Mouse (Mus musculus): Measurements from ENCODE around the gene Qsox2. TPM values are rescaled to one million over a fixed set of nuclear protein-coding genes. Genes with fewer than 3 reads are reported as not detected.

Qsox2 gene
- 15.6 and 15.9 TPM in 2 replicates for polyA plus RNA-seq (2016; fragmentation: Nextera tagmentation; extraction: Ambion mirVana)

DNA sequence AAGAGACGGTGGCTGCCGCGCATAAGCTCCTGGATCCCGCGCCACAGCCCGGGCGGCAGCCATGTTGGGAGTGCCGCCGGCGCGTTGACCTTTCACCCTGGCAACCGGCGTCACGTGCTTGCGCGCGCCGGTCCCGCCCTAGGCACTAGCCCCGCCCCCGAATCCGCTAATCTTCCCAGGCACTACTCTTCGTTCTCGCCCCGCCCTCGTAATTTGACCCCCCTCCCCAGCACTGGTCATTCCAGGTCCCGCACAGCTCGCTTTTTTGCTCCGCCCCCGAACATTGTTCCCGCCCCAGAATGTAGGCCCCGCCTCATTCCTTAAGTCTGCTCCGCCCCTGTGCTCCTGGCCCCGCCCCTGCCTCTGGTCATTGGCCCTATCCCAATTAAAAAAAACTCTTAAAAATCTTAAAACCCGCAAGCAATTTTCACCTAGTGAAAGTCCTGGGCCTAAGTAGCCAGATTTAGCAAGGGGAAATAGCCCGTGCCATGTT, at the start of gene Qsox2:
Gene Qsox2, minus strand, starts transcription at position 236 of the 493 bp plus-strand sequence.
- Histone ChIP-seq H3K4me1 (replicated peaks) (peaks cover 31% of the 10 kb centered on the region), H3K9ac (peak within 1 kb of the TSS; percentile 71), H3K27ac (ENCODE audit: poor library complexity, severe bottlenecking) (peak within 1 kb of the TSS; percentile 20), H3K4me2 (peak within 1 kb of the TSS; percentile 95), H3K27me3 (replicated peaks) (no peaks in the 10 kb centered on the region), H3K4me3 (peak within 1 kb of the TSS; percentile 86), H3K9me3 (replicated peaks) (no peaks in the 10 kb centered on the region), H3K36me3 (no peaks in the 10 kb centered on the region)
- ATAC-seq (ENCODE audit: insufficient number of reproducible peaks, low FRiP score), result peak; percentile 92
- 3% methylated on average over 35 of the region's 36 CpGs for WGBS

DNA sequence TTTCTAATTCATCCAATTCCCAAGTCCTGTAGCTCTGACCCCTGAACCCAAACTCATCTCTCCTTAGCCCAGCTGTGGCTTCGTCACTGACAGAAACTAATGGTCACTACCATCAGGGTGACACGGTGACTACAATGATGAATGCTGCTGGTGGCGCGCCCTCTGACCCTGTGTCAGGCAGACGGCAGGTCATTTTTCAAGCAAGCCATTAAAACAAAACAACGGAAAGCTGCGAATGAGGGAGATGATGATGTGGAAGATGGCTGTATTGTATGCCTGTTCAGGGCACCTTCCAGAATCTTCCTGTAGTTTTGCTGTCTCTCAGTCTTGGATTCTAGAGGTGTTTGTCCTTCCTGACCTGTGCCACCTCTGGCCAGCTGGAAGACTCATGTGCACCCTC, 49.1 kb upstream of the Qsox2 start:
- no peak for ATAC-seq (ENCODE audit: insufficient number of reproducible peaks, low FRiP score)

DNA sequence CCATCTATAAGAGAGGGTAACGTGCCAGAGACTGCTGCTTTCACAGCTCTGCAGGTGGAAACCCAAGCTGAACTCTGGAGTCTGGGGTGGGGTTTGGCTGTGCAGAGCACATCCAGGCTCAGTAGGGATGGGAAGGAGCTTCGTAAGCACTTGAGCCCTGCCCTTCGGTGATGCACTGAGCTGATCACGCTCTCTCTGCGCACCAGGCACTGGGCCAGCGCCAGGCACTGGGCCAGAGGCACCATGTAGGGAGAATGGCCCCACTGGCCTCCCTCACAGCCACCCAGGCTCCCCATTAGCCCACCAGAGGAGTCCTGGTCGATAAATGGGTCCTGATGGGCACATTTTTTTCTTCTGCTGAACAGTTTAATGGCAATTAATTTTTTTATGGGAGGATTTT, 48.5 kb upstream of the Qsox2 start:
- WGBS, result 66% methylated on average over 7 of the region's 7 CpGs
- no peak overlapping the region for H3K9ac ChIP-seq
- peaks cover 17% of the 10 kb centered on the region for H3K4me1 ChIP-seq (replicated peaks)
- H3K4me3 ChIP-seq, result no peak overlapping the region
- no peak overlapping the region for H3K4me2 ChIP-seq
- H3K27me3 ChIP-seq (replicated peaks), result 0 out of 2 replicates have a peak, but pooled peaks cover 4% of the 10 kb centered on the region
- no peaks in the 10 kb centered on the region for H3K36me3 ChIP-seq
- H3K9me3 ChIP-seq (replicated peaks), result no peaks in the 10 kb centered on the region
- ATAC-seq (ENCODE audit: insufficient number of reproducible peaks, low FRiP score), result no peak
- no peak overlapping the region for H3K27ac ChIP-seq (ENCODE audit: poor library complexity, severe bottlenecking)

More for the DNA sequence above, 49.1 kb upstream of the Qsox2 start:
- Histone ChIP-seq H3K4me2 (no peak overlapping the region), H3K9me3 (replicated peaks) (no peaks in the 10 kb centered on the region), H3K27me3 (replicated peaks) (0 out of 2 replicates have a peak, but pooled peaks cover 4% of the 10 kb centered on the region), H3K4me1 (replicated peaks) (peaks cover 17% of the 10 kb centered on the region), H3K9ac (no peak overlapping the region), H3K4me3 (no peak overlapping the region), H3K27ac (ENCODE audit: poor library complexity, severe bottlenecking) (no peak overlapping the region), H3K36me3 (no peaks in the 10 kb centered on the region)
- WGBS, result 76% methylated on average over 7 of the region's 7 CpGs

DNA sequence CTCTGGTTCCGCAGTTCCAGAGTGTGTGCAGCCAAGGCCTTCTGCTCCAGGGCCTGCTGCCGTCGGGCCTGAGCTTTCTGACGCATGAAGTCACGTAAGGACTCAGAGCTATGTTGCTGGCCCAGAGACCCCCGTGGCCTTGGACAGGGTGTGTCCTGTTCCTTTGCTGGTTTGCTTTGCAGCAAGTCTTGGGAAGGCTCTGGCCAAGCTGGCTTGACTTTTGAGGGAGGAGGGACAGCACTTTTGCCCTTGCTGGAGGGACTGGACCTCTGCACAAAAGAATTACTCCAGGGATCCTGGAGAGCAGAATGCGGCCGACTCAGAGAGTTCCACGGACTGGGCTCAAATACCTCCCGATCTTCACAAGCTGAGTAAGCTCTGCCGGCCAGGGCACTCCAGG, 43.3 kb upstream of the Qsox2 start:
- ATAC-seq (ENCODE audit: insufficient number of reproducible peaks, low FRiP score), result no peak
- WGBS, result 82% methylated on average over 11 of the region's 11 CpGs
- no peak overlapping the region for H3K4me3 ChIP-seq
- H3K4me2 ChIP-seq, result no peak overlapping the region
- no peak overlapping the region for H3K9ac ChIP-seq
- H3K36me3 ChIP-seq, result no peaks in the 10 kb centered on the region
- peaks cover 5% of the 10 kb centered on the region; the same call in 1 of the 2 replicates for H3K27me3 ChIP-seq (replicated peaks)
- H3K9me3 ChIP-seq (replicated peaks), result no peaks in the 10 kb centered on the region
- no peak overlapping the region for H3K27ac ChIP-seq (ENCODE audit: poor library complexity, severe bottlenecking)
- no peaks in the 10 kb centered on the region for H3K4me1 ChIP-seq (replicated peaks)

DNA sequence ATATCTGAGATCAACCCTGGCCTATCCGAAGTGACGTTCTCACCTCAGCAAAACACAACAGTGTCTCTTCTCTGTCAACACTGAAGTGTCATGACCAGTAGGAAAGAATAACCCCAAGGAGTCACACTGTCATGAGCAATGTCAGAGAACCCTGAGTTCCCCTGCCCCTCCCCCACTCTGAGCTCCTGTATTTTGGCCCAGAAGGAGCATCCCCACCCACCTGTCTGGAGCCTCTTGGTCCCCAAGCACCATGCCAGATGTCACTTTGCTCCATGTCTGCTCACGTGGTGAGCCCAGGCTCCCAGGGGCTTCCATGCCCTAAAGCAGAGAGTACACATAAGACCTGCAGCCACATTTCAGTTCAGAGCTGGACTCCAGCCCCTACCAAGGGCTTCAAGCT, 42.4 kb upstream of the Qsox2 start:
- Histone ChIP-seq H3K4me2 (no peak overlapping the region), H3K27me3 (replicated peaks) (peaks cover 5% of the 10 kb centered on the region; the same call in 1 of the 2 replicates), H3K4me1 (replicated peaks) (no peaks in the 10 kb centered on the region), H3K4me3 (no peak overlapping the region), H3K9me3 (replicated peaks) (no peaks in the 10 kb centered on the region), H3K27ac (ENCODE audit: poor library complexity, severe bottlenecking) (no peak overlapping the region), H3K9ac (no peak overlapping the region), H3K36me3 (no peaks in the 10 kb centered on the region)
- no peak for ATAC-seq (ENCODE audit: insufficient number of reproducible peaks, low FRiP score)
- WGBS, result 78% methylated on average over 3 of the region's 3 CpGs

DNA sequence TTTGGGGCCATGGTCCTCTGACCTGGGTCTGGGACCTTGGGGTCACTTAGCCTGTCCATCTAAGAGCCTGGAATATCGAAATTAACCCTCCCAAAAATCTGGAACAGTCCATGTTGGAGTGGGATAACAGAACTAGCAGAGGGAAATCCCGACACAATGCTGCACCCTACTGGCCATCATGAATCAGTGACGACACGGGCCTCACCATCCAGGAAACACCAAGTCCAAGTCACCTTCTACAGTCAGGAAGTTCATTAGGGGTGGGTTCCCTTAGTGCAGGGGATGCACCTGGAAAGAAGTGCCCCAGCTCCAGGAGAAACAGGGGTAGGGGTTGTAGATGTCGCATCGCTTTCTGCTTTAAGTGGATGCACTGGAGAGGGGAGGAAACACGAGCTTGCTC, 36.3 kb upstream of the Qsox2 start:
- no peaks in the 10 kb centered on the region for H3K27me3 ChIP-seq (replicated peaks)
- H3K4me2 ChIP-seq, result no peak overlapping the region
- no peaks in the 10 kb centered on the region for H3K36me3 ChIP-seq
- H3K9me3 ChIP-seq (replicated peaks), result no peaks in the 10 kb centered on the region
- ATAC-seq (ENCODE audit: insufficient number of reproducible peaks, low FRiP score), result peak; percentile 44; the same call in 1 of the 2 replicates
- WGBS, result 17% methylated on average over 7 of the region's 7 CpGs
- H3K4me1 ChIP-seq (replicated peaks), result no peaks in the 10 kb centered on the region
- H3K4me3 ChIP-seq, result no peak overlapping the region
- H3K9ac ChIP-seq, result no peak overlapping the region
- H3K27ac ChIP-seq (ENCODE audit: poor library complexity, severe bottlenecking), result no peak overlapping the region

DNA sequence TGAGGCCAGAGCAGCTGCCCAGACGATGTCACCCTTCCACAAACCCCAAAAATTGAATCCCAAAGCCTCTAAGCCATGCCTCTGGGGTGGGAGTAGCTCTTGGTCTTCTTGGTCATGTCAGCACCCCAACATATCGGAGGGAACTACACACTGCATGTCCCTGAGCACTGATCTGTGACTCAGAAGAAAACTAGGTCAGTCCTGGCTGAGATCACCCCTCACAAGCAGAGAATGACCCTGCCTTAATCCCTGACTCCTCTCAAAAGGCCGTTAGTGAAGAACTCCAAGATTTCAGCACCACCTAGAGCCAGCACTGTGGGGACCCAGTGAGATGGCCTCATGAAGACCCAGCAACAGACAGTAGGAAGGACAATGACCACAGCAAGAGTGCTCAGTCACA, 30.9 kb upstream of the Qsox2 start:
- Histone ChIP-seq H3K27me3 (replicated peaks) (peaks cover 14% of the 10 kb centered on the region; the same call in 1 of the 2 replicates), H3K36me3 (no peaks in the 10 kb centered on the region), H3K4me3 (no peak overlapping the region), H3K27ac (ENCODE audit: poor library complexity, severe bottlenecking) (no peak overlapping the region), H3K4me1 (replicated peaks) (no peaks in the 10 kb centered on the region), H3K9me3 (replicated peaks) (no peaks in the 10 kb centered on the region), H3K4me2 (no peak overlapping the region), H3K9ac (no peak overlapping the region)
- 68% methylated on average over 3 of the region's 3 CpGs for WGBS
- ATAC-seq (ENCODE audit: insufficient number of reproducible peaks, low FRiP score), result no peak

DNA sequence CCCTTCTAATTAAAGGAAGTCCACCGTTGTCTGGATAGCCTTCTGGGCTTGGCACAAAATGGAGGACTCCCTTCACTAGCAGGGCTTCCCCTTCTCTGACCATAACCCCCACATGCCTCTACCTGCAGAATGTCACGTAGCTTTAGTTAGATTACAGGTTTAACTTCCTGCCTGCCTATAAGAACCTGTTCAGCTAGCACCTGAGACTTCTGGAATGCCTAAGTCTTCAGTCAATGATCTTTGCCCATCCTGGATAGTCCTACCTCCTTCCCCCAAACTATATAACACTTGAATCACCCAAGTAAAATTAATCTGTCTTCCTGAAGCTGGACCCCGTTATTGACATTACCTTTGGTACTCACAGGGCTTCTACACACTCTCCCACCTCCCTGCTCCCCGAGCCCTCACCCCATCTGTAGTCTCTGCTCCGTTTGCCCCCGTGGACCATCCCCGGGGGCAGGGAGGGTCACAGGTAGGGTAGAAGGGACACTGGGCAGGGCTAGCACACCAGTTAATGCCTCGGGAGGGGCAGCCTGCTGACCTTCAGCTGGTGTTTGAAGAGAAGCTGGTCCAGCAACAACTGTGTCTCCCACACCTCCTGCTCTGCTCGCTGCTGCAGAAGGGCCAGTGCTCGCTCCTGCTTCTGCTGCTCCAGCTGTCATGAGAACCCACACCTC, 28.9 kb upstream of the Qsox2 start:
- Histone ChIP-seq H3K27me3 (replicated peaks) (peaks cover 14% of the 10 kb centered on the region; the same call in 1 of the 2 replicates), H3K4me2 (no peak overlapping the region), H3K4me3 (no peak overlapping the region), H3K27ac (ENCODE audit: poor library complexity, severe bottlenecking) (no peak overlapping the region), H3K36me3 (no peaks in the 10 kb centered on the region), H3K9ac (no peak overlapping the region), H3K9me3 (replicated peaks) (no peaks in the 10 kb centered on the region), H3K4me1 (replicated peaks) (no peaks in the 10 kb centered on the region)
- ATAC-seq (ENCODE audit: insufficient number of reproducible peaks, low FRiP score), result no peak
- 70% methylated on average over 10 of the region's 10 CpGs for WGBS

DNA sequence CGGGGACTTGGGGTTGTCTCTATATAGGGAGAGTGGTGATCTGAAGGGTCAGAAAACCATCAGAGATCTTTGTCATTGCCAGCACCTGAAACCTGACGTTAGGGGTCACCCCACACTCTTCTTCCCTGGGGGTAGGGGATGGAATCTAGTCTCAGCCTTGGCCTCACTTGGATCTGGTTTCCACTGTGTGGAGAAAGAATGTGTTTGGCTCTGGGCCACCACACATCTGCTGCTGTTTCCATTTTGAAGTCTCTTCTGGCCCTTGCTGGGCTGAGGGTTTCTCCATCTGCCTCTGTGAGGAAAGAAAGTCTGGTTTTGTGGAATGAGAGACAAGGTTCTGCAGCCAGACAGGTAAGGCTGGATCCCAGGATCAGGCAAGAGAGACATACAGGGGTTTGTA, 27.8 kb upstream of the Qsox2 start:
- no peak overlapping the region for H3K27ac ChIP-seq (ENCODE audit: poor library complexity, severe bottlenecking)
- no peak overlapping the region for H3K9ac ChIP-seq
- no peak for ATAC-seq (ENCODE audit: insufficient number of reproducible peaks, low FRiP score)

DNA sequence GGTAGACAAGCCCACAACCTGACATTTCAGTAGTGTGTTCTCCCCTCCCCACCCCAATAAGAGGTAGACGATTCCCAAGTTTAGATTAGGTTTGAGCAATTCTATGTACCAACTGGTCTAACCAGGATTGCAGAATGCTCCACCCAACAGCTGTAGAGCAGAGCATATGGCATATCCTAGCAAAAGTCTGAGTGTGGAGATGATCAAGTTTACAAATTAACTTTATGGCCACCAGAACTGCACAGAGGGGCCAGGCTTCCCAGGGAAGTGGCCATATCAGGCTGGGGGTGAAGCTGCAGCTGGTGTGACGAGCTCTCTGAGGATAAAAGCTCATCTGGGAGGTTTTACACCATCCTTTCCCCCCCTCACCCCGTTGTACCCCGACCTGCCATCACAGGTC, 27.3 kb upstream of the Qsox2 start:
- Histone ChIP-seq H3K27me3 (replicated peaks) (peaks cover 14% of the 10 kb centered on the region; the same call in 1 of the 2 replicates), H3K9me3 (replicated peaks) (no peaks in the 10 kb centered on the region), H3K4me2 (no peak overlapping the region), H3K4me3 (no peak overlapping the region), H3K36me3 (no peaks in the 10 kb centered on the region), H3K4me1 (replicated peaks) (no peaks in the 10 kb centered on the region), H3K9ac (no peak overlapping the region), H3K27ac (ENCODE audit: poor library complexity, severe bottlenecking) (no peak overlapping the region)
- ATAC-seq (ENCODE audit: insufficient number of reproducible peaks, low FRiP score), result no peak
- WGBS, result 68% methylated on average over 4 of the region's 4 CpGs

More for the DNA sequence above, 27.8 kb upstream of the Qsox2 start:
- Histone ChIP-seq H3K9me3 (replicated peaks) (no peaks in the 10 kb centered on the region), H3K4me2 (no peak overlapping the region), H3K4me1 (replicated peaks) (no peaks in the 10 kb centered on the region), H3K4me3 (no peak overlapping the region), H3K36me3 (no peaks in the 10 kb centered on the region), H3K27me3 (replicated peaks) (peaks cover 14% of the 10 kb centered on the region; the same call in 1 of the 2 replicates)
- WGBS, result 67% methylated on average over 2 of the region's 2 CpGs

DNA sequence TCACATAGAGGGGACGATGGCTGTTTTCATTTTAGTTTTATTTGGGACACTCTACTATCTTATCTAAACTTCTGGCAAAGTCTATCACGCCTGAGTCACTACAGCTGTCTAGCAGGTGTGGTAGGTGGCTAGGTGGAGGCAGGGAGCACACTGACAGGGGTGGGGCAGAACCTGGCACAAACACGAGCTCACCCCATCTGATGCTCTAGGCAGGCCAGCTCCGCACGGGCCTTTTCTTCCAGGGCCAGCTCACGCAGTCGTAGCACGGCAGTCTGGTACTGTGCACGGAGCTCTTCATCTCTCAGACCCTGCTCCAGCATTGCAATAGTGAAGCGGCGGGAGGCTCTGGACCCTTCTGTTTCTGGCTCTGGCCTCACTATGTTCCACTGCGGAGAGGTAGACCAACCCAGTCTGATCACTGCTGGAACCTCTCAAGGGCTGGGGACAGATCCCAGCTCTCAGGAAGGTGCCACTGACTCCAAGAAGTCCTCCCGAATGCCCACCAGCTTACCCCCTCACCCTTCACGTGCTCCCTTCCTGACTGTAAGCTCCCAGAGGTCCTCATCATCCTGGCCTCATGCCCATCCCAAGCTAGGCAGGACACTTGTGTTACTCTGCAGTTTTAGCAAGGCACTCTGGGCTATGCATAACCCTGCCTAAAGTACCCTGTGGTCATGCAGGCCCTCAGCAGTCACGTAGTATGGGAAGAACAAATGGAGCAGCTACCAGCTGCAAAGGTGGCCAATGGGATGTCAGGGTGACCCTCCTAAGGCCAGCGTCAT, 20.2 kb upstream of the Qsox2 start:
- H3K9me3 ChIP-seq (replicated peaks), result no peaks in the 10 kb centered on the region
- H3K4me2 ChIP-seq, result no peak overlapping the region
- 74% methylated on average over 16 of the region's 16 CpGs for WGBS
- H3K27ac ChIP-seq (ENCODE audit: poor library complexity, severe bottlenecking), result no peak overlapping the region
- no peak overlapping the region for H3K4me3 ChIP-seq
- no peak for ATAC-seq (ENCODE audit: insufficient number of reproducible peaks, low FRiP score)
- H3K9ac ChIP-seq, result no peak overlapping the region
- H3K27me3 ChIP-seq (replicated peaks), result peaks cover 39% of the 10 kb centered on the region
- H3K4me1 ChIP-seq (replicated peaks), result no peaks in the 10 kb centered on the region
- H3K36me3 ChIP-seq, result no peaks in the 10 kb centered on the region
